In the genomic region with DNA sequence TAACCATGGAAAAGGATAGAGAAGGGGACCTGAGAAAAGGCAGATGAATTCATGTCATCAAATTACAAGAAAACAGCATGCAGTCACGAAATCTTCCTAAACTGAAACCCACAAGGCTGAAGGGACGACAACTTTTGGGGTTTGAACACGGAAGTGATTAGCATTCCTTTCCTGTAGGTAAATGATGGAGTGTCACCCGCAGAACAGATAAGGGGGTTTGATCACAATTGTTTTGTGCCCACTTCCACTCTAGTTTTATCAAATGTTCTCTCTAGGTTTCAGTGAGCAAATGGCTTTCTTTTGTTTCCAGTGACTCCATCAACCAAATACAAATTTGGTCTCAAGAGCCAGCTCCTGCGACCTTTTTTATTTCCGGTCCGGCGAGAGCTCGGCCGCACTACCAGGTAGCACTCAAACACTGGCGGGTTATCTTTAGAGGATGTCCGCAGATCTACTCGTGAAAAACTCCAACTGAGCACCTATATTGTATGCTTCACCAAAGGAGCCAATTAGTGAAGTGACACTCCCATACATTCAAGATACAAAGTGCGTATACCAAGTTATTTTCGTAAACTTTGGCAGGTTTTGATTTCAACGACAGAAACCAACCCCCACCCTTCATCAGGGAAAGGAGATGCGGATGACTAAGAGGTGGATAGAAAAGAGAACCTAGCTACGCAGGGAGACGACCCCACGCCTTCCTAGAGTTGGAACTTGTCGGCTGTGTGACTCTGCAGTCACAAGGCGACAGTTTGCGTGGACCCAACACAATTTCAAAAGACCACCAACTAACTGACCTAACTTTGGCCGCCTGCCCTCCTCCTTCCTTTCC, we compare ENCODE assay signal across 8 mouse cellular contexts. TPM values are rescaled to one million over a fixed set of nuclear protein-coding genes. Genes with fewer than 3 reads are reported as not detected.
DNase-seq lines count a peak whose midpoint lies in the region; ATAC-seq and TF ChIP-seq lines count a peak whose summit lies in the region.

No protein-coding gene starts in this region.

- H3K4me2 ChIP-seq in forebrain, embryonic 14.5 days (ENCODE audit: low read length): peak overlapping the region; percentile 88
- peak overlapping the region; percentile 87 for H3K4me2 ChIP-seq in liver, embryonic 12.5 days
- H3K4me2 ChIP-seq in stomach, embryonic 16.5 days (ENCODE audit: low read depth, low read length): peak overlapping the region; percentile 84

- no peak for DNase-seq in layer of hippocampus, adult 2 months (ENCODE audit: low spot score in 2 of 2)
- DNase-seq in layer of hippocampus, postnatal 14 days (ENCODE audit: low spot score in 2 of 2): no peak
- peak; percentile 13 for DNase-seq in NIH3T3 (ENCODE audit: low read depth)
- no peak for DNase-seq in forebrain, embryonic 14.5 days (ENCODE audit: low spot score)
- DNase-seq in frontal cortex, postnatal 25 days (ENCODE audit: low spot score in 2 of 2): no peak
- no peak for DNase-seq in left cerebral cortex, adult 11 months (ENCODE audit: low spot score)

- WGBS in forebrain, embryonic 14.5 days: 10% methylated on average over 24 of the region's 24 CpGs
- 2% methylated on average over 24 of the region's 24 CpGs for WGBS in liver, embryonic 12.5 days (ENCODE audit: insufficient replicate concordance)
- 3% methylated on average over 24 of the region's 24 CpGs for WGBS in stomach, embryonic 16.5 days

- H3K9ac ChIP-seq in forebrain, embryonic 14.5 days (ENCODE audit: low read length): peak overlapping the region; percentile 99
- H3K9ac ChIP-seq in liver, embryonic 12.5 days: peak overlapping the region; percentile 99
- H3K9ac ChIP-seq in stomach, embryonic 16.5 days (ENCODE audit: low read length): peak overlapping the region; percentile 99

- H3K27ac ChIP-seq in layer of hippocampus, adult 2 months: peak overlapping the region; percentile 95
- 0 out of 2 replicates have a peak overlapping the region, but pooled peaks have one; percentile 78 for H3K27ac ChIP-seq in forebrain, embryonic 14.5 days (ENCODE audit: low read depth, low read length)
- H3K27ac ChIP-seq in liver, embryonic 12.5 days: peak overlapping the region; percentile 89
- H3K27ac ChIP-seq in stomach, embryonic 16.5 days (ENCODE audit: low read length): peak overlapping the region; percentile 82

- H3K4me1 ChIP-seq in forebrain, embryonic 14.5 days (ENCODE audit: control insufficient read depth, insufficient read depth, low read length): peaks cover 14% of the 10 kb centered on the region
- H3K4me1 ChIP-seq in liver, embryonic 12.5 days: peaks cover 31% of the 10 kb centered on the region
- H3K4me1 ChIP-seq in stomach, embryonic 16.5 days (ENCODE audit: control insufficient read depth, insufficient read depth, low read length): peaks cover 12% of the 10 kb centered on the region

- H3K27me3 ChIP-seq in forebrain, embryonic 14.5 days (replicated peaks; ENCODE audit: control insufficient read depth, insufficient read depth, low read length): no peaks in the 10 kb centered on the region
- no peaks in the 10 kb centered on the region for H3K27me3 ChIP-seq in liver, embryonic 12.5 days (replicated peaks)
- no peaks in the 10 kb centered on the region for H3K27me3 ChIP-seq in stomach, embryonic 16.5 days (ENCODE audit: control insufficient read depth, insufficient read depth, low read length)

- no peak for ATAC-seq in forebrain, embryonic 14.5 days
- peak; percentile 33; the same call in 1 of the 2 replicates for ATAC-seq in liver, embryonic 12.5 days
- ATAC-seq in stomach, embryonic 16.5 days (ENCODE audit: insufficient read depth, low FRiP score): no peak; the same call in 1 of the 2 replicates

- peak overlapping the region; percentile 86 for H3K4me3 ChIP-seq in layer of hippocampus, adult 2 months
- peak overlapping the region; percentile 100 for H3K4me3 ChIP-seq in forebrain, embryonic 14.5 days (ENCODE audit: low read depth, low read length)
- H3K4me3 ChIP-seq in liver, embryonic 12.5 days: peak overlapping the region; percentile 95
- peak overlapping the region; percentile 82 for H3K4me3 ChIP-seq in stomach, embryonic 16.5 days (replicated peaks; ENCODE audit: low read length)

- H3K9me3 ChIP-seq in forebrain, embryonic 14.5 days (replicated peaks; ENCODE audit: control insufficient read depth, low read length): no peaks in the 10 kb centered on the region
- H3K9me3 ChIP-seq in liver, embryonic 12.5 days (replicated peaks): no peaks in the 10 kb centered on the region
- no peaks in the 10 kb centered on the region for H3K9me3 ChIP-seq in stomach, embryonic 16.5 days (replicated peaks; ENCODE audit: control insufficient read depth, low read length)

- no peaks in the 10 kb centered on the region for H3K36me3 ChIP-seq in forebrain, embryonic 14.5 days (ENCODE audit: control insufficient read depth, insufficient read depth, low read length)
- H3K36me3 ChIP-seq in liver, embryonic 12.5 days: peaks cover 21% of the 10 kb centered on the region
- H3K36me3 ChIP-seq in stomach, embryonic 16.5 days (ENCODE audit: control insufficient read depth, insufficient read depth, low read length): no peaks in the 10 kb centered on the region

- no peak for TF ChIP-seq CTCF in layer of hippocampus, adult 2 months (conservative IDR thresholded peaks at IDR 0.05)

RNA-seq across cellular contexts. Expression of a gene that starts 2.1 kb away (rescaled TPM):
- 100 to 1,000 TPM; 133 to 139 TPM for total RNA-seq in layer of hippocampus, adult 2 months (2021)
- total RNA-seq in layer of hippocampus, postnatal 14 days (2021): 100 to 1,000 TPM; 157 to 159 TPM
- polyA plus RNA-seq in forebrain, embryonic 14.5 days (2014; fragmentation: Nextera tagmentation; extraction: Ambion mirVana): 317 and 319 TPM in 2 replicates
- 275 and 283 TPM in 2 replicates for polyA plus RNA-seq in liver, embryonic 12.5 days (2016; fragmentation: Nextera tagmentation; extraction: Ambion mirVana)
- polyA plus RNA-seq in stomach, embryonic 16.5 days (2015; fragmentation: Nextera tagmentation; extraction: Ambion mirVana): 320 and 331 TPM in 2 replicates

RNA-seq across cellular contexts. Expression of a gene that starts 8.1 kb away (rescaled TPM):
- total RNA-seq in layer of hippocampus, adult 2 months (2021): 1 to 10 TPM; 3.9 to 4.3 TPM
- 1 to 10 TPM; 2.5 to 3.1 TPM for total RNA-seq in layer of hippocampus, postnatal 14 days (2021)
- 1.1 and 1.2 TPM in 2 replicates for polyA plus RNA-seq in forebrain, embryonic 14.5 days (2014; fragmentation: Nextera tagmentation; extraction: Ambion mirVana)
- 0.12 and 0.17 TPM in 2 replicates for polyA plus RNA-seq in liver, embryonic 12.5 days (2016; fragmentation: Nextera tagmentation; extraction: Ambion mirVana)
- 0.44 and 0.57 TPM in 2 replicates for polyA plus RNA-seq in stomach, embryonic 16.5 days (2015; fragmentation: Nextera tagmentation; extraction: Ambion mirVana)

RNA-seq across cellular contexts. Expression of a gene that starts 33.0 kb away (rescaled TPM):
- total RNA-seq in layer of hippocampus, adult 2 months (2021): 1 to 10 TPM; 5.2 to 5.5 TPM
- total RNA-seq in layer of hippocampus, postnatal 14 days (2021): 1 to 10 TPM; 4.3 to 4.4 TPM
- polyA plus RNA-seq in forebrain, embryonic 14.5 days (2014; fragmentation: Nextera tagmentation; extraction: Ambion mirVana): 2.9 and 4.2 TPM in 2 replicates
- polyA plus RNA-seq in liver, embryonic 12.5 days (2016; fragmentation: Nextera tagmentation; extraction: Ambion mirVana): 4.8 and 5.3 TPM in 2 replicates
- 4.5 and 4.9 TPM in 2 replicates for polyA plus RNA-seq in stomach, embryonic 16.5 days (2015; fragmentation: Nextera tagmentation; extraction: Ambion mirVana)

RNA-seq across cellular contexts. Expression of a gene that starts 53.3 kb away (rescaled TPM):
- total RNA-seq in layer of hippocampus, adult 2 months (2021): 1 to 10 TPM; 2.0 to 2.7 TPM
- total RNA-seq in layer of hippocampus, postnatal 14 days (2021): 1 to 10 TPM; 3.0 to 3.3 TPM
- polyA plus RNA-seq in forebrain, embryonic 14.5 days (2014; fragmentation: Nextera tagmentation; extraction: Ambion mirVana): 0.66 and 1.4 TPM in 2 replicates
- 0.80 and 1.3 TPM in 2 replicates for polyA plus RNA-seq in liver, embryonic 12.5 days (2016; fragmentation: Nextera tagmentation; extraction: Ambion mirVana)
- 1.6 TPM in 2 replicates for polyA plus RNA-seq in stomach, embryonic 16.5 days (2015; fragmentation: Nextera tagmentation; extraction: Ambion mirVana)

RNA-seq across cellular contexts. Expression of a gene that starts 55.9 kb away (rescaled TPM):
- total RNA-seq in layer of hippocampus, adult 2 months (2021): 10 to 100 TPM; 24.5 to 25.2 TPM
- total RNA-seq in layer of hippocampus, postnatal 14 days (2021): 10 to 100 TPM; 33.6 to 34.8 TPM
- polyA plus RNA-seq in forebrain, embryonic 14.5 days (2014; fragmentation: Nextera tagmentation; extraction: Ambion mirVana): 25.1 and 28.7 TPM in 2 replicates
- polyA plus RNA-seq in liver, embryonic 12.5 days (2016; fragmentation: Nextera tagmentation; extraction: Ambion mirVana): 18.5 and 18.8 TPM in 2 replicates
- polyA plus RNA-seq in stomach, embryonic 16.5 days (2015; fragmentation: Nextera tagmentation; extraction: Ambion mirVana): 15.9 and 20.2 TPM in 2 replicates
